ENCODE assay signal across 11 mouse cellular contexts in the genomic region with DNA sequence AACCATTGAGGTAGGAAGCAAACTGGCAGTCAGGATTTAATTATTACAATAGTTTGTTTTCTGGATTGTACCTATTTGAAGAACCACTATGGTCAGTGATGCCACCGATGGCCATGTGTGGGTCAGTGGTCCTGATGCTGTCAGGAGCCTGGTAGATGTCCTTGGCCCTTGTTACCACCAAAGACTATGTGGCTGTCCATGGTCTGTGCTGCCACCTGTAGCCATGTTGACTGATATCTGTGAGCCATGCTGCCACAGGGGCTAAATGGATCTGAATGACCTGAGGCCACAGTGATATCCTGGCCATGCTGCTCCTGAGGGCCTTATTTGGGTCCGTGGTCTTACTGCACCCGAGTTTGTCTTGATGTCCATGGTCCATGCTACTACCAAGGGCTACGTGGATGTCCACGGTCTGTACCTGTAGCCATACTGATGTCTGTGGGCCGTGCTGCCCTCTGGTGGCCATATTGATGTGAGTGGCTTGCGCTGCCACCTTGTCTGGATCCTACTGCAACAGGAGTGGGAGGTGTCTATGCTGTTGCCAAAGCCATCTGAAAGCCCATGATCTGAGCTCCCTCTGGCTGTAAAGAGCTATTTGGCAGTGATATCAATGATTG. TPM values are rescaled to one million over a fixed set of nuclear protein-coding genes. Genes with fewer than 3 reads are reported as not detected.
DNase-seq lines count a peak whose midpoint lies in the region; ATAC-seq lines count a peak whose summit lies in the region.
"Had no signal": no experiment of that assay in that cellular context is flagged by ENCODE, and none has a peak within 500 bp of the region (broad histone marks: within the 10 kb centered on the region; RNA-seq: fewer than 3 reads in every experiment).

No protein-coding gene starts in this region.

- 39% methylated on average over 7 of the region's 7 CpGs for WGBS in intestine, embryonic 14.5 days
- WGBS in intestine, embryonic 16.5 days: 27% methylated on average over 7 of the region's 7 CpGs
- 34% methylated on average over 7 of the region's 7 CpGs for WGBS in hindbrain, embryonic 12.5 days
- 38% methylated on average over 7 of the region's 7 CpGs for WGBS in limb, embryonic 11.5 days

- H3K4me1 ChIP-seq in intestine, embryonic 14.5 days (replicated peaks; ENCODE audit: control insufficient read depth, insufficient read depth, low read length): no peaks in the 10 kb centered on the region
- H3K4me1 ChIP-seq in intestine, embryonic 16.5 days (ENCODE audit: control insufficient read depth, insufficient read depth, low read length): no peaks in the 10 kb centered on the region
- H3K4me1 ChIP-seq in hindbrain, embryonic 12.5 days: no peaks in the 10 kb centered on the region
- no peaks in the 10 kb centered on the region for H3K4me1 ChIP-seq in limb, embryonic 11.5 days (ENCODE audit: control insufficient read depth, insufficient read depth, low read length)
- H3K4me1 ChIP-seq: embryonic facial prominence, embryonic 13.5 days had no signal

- no peak overlapping the region for H3K4me3 ChIP-seq in intestine, embryonic 14.5 days (ENCODE audit: low read depth, low read length)
- H3K4me3 ChIP-seq in intestine, embryonic 16.5 days (ENCODE audit: low read length): no peak overlapping the region
- no peak overlapping the region for H3K4me3 ChIP-seq in hindbrain, embryonic 12.5 days
- no peak overlapping the region for H3K4me3 ChIP-seq in limb, embryonic 11.5 days (ENCODE audit: low read depth, low read length)
- H3K4me3 ChIP-seq: embryonic facial prominence, embryonic 13.5 days had no signal

- no peak overlapping the region for H3K9ac ChIP-seq in intestine, embryonic 14.5 days (ENCODE audit: low read length)
- no peak overlapping the region for H3K9ac ChIP-seq in intestine, embryonic 16.5 days (ENCODE audit: low read depth, low read length)
- H3K9ac ChIP-seq in hindbrain, embryonic 12.5 days: no peak overlapping the region
- no peak overlapping the region for H3K9ac ChIP-seq in limb, embryonic 11.5 days (ENCODE audit: low read length)
- H3K9ac ChIP-seq: embryonic facial prominence, embryonic 13.5 days had no signal

- no peaks in the 10 kb centered on the region for H3K36me3 ChIP-seq in intestine, embryonic 14.5 days (ENCODE audit: control insufficient read depth, insufficient read depth, low read length)
- no peaks in the 10 kb centered on the region for H3K36me3 ChIP-seq in intestine, embryonic 16.5 days (ENCODE audit: control insufficient read depth, insufficient read depth, low read length)
- H3K36me3 ChIP-seq in hindbrain, embryonic 12.5 days: no peaks in the 10 kb centered on the region
- no peaks in the 10 kb centered on the region for H3K36me3 ChIP-seq in limb, embryonic 11.5 days (ENCODE audit: control insufficient read depth, insufficient read depth, low read length)
- H3K36me3 ChIP-seq: embryonic facial prominence, embryonic 13.5 days had no signal

- peaks cover 38% of the 10 kb centered on the region for H3K27me3 ChIP-seq in intestine, embryonic 14.5 days (replicated peaks; ENCODE audit: control insufficient read depth, insufficient read depth, low read length)
- H3K27me3 ChIP-seq in intestine, embryonic 16.5 days (replicated peaks; ENCODE audit: control insufficient read depth, insufficient read depth, low read length): peaks cover 13% of the 10 kb centered on the region
- H3K27me3 ChIP-seq in hindbrain, embryonic 12.5 days: peaks cover 60% of the 10 kb centered on the region
- peaks cover 21% of the 10 kb centered on the region for H3K27me3 ChIP-seq in limb, embryonic 11.5 days (ENCODE audit: control insufficient read depth, insufficient read depth, low read length)

- no peaks in the 10 kb centered on the region for H3K9me3 ChIP-seq in intestine, embryonic 14.5 days (ENCODE audit: control insufficient read depth, low read length)
- H3K9me3 ChIP-seq in intestine, embryonic 16.5 days (ENCODE audit: control insufficient read depth, low read length): no peaks in the 10 kb centered on the region
- H3K9me3 ChIP-seq in hindbrain, embryonic 12.5 days (replicated peaks): no peaks in the 10 kb centered on the region
- H3K9me3 ChIP-seq in limb, embryonic 11.5 days (ENCODE audit: control insufficient read depth, low read length): no peaks in the 10 kb centered on the region
- H3K9me3 ChIP-seq: embryonic facial prominence, embryonic 13.5 days had no signal

- DNase-seq in intestine, embryonic 14.5 days (ENCODE audit: low spot score): peak; percentile 63
- peak; percentile 47 for DNase-seq in NIH3T3 (ENCODE audit: low read depth)
- DNase-seq in cerebellum, postnatal 25 days: peak; percentile 68 to 83
- DNase-seq in limb, embryonic 11.5 days (ENCODE audit: low spot score): peak; percentile 69
- peak; percentile 70 for DNase-seq in naive thymus-derived CD4-positive, alpha-beta T cell, adult 2 months (ENCODE audit: low read depth)
- DNase-seq in thymus, postnatal 4 days: peak; percentile 81

- no peak overlapping the region for H3K27ac ChIP-seq in intestine, embryonic 14.5 days (ENCODE audit: low read depth)
- no peak overlapping the region for H3K27ac ChIP-seq in intestine, embryonic 16.5 days (ENCODE audit: low read length)
- H3K27ac ChIP-seq in hindbrain, embryonic 12.5 days: no peak overlapping the region
- H3K27ac ChIP-seq in limb, embryonic 11.5 days (replicated peaks; ENCODE audit: low read depth, low read length): no peak overlapping the region
- H3K27ac ChIP-seq: embryonic facial prominence, embryonic 13.5 days had no signal

- H3K4me2 ChIP-seq in intestine, embryonic 14.5 days (ENCODE audit: low read length): no peak overlapping the region
- H3K4me2 ChIP-seq in intestine, embryonic 16.5 days (ENCODE audit: low read depth, low read length): no peak overlapping the region
- no peak overlapping the region for H3K4me2 ChIP-seq in hindbrain, embryonic 12.5 days (replicated peaks)
- H3K4me2 ChIP-seq in limb, embryonic 11.5 days (ENCODE audit: low read depth, severe bottlenecking): no peak overlapping the region
- H3K4me2 ChIP-seq: embryonic facial prominence, embryonic 13.5 days had no signal

- no peak; the same call in 1 of the 2 replicates for ATAC-seq in intestine, embryonic 14.5 days (replicated peaks; ENCODE audit: low FRiP score, low TSS enrichment, low read depth)
- no peak for ATAC-seq in intestine, embryonic 16.5 days
- peak; percentile 68 for ATAC-seq in hindbrain, embryonic 12.5 days (ENCODE audit: low FRiP score)
- no peak for ATAC-seq in limb, embryonic 11.5 days (ENCODE audit: insufficient number of reproducible peaks, low FRiP score, low TSS enrichment, low read depth)

RNA-seq across cellular contexts. Expression of a gene that starts 10.0 kb away (rescaled TPM):
- polyA plus RNA-seq in intestine, embryonic 14.5 days (2014; fragmentation: Nextera tagmentation; extraction: Ambion mirVana): not detected in 2 replicates
- not detected in 2 replicates for polyA plus RNA-seq in intestine, embryonic 16.5 days (2015; fragmentation: Nextera tagmentation; extraction: Ambion mirVana)
- polyA plus RNA-seq in hindbrain, embryonic 12.5 days (2016; fragmentation: Nextera tagmentation; extraction: Ambion mirVana): 7.8 and 8.9 TPM in 2 replicates
- polyA plus RNA-seq in limb, embryonic 11.5 days (2014; fragmentation: Nextera tagmentation; extraction: Ambion mirVana): not detected in 2 replicates
- polyA plus RNA-seq: embryonic facial prominence, embryonic 13.5 days; limb, embryonic 14.5 days; stomach, embryonic 16.5 days had no signal

RNA-seq across cellular contexts. Expression of a gene that starts 31.8 kb away (rescaled TPM):
- polyA plus RNA-seq in intestine, embryonic 14.5 days (2014; fragmentation: Nextera tagmentation; extraction: Ambion mirVana): 36.9 and 40.6 TPM in 2 replicates
- 29.1 and 30.8 TPM in 2 replicates for polyA plus RNA-seq in intestine, embryonic 16.5 days (2015; fragmentation: Nextera tagmentation; extraction: Ambion mirVana)
- polyA plus RNA-seq in hindbrain, embryonic 12.5 days (2016; fragmentation: Nextera tagmentation; extraction: Ambion mirVana): 62.6 and 62.8 TPM in 2 replicates
- 47.8 and 48.5 TPM in 2 replicates for polyA plus RNA-seq in limb, embryonic 11.5 days (2014; fragmentation: Nextera tagmentation; extraction: Ambion mirVana)
